Mouse (Mus musculus) kidney, postnatal 10 days (tissue): ENCODE results near the gene Nat8.
"Not testable (repeated sequence)": the region's sequence is repeated elsewhere in the genome, so short reads cannot be mapped to it uniquely, and the experiment has no call there.

Experiments used
- DNase-seq: peaks from one replicate; pipeline ENCODE4 v3.0.0; 2021; ENCODE audit warnings: mixed read lengths

Nat8 gene

GRCm38 (mm10) chr6:85835104-85835503 is 3.2 kb upstream of the Nat8 start:
- DNase-seq: peak; percentile 30

- not testable (repeated sequence) for DNase-seq
Observed at GRCm38 (mm10) chr6:85834504-85835100, 2.7 kb upstream of the Nat8 start.

GRCm38 (mm10) chr6:85829462-85829861 is 2.4 kb downstream of the Nat8 start:
- DNase-seq: no peak

- DNase-seq: no peak
Observed at GRCm38 (mm10) chr6:85825886-85826285, 6.0 kb downstream of the Nat8 start.

- no peak for DNase-seq
Observed at GRCm38 (mm10) chr6:85823382-85824090, 8.3 kb downstream of the Nat8 start.

GRCm38 (mm10) chr6:85822286-85822685 is 9.6 kb downstream of the Nat8 start:
- DNase-seq: no peak

- no peak for DNase-seq
Observed at GRCm38 (mm10) chr6:85820837-85821236, 11.0 kb downstream of the Nat8 start, which contains the start of the genes Nat8f6 and Nat8f5. Gene Nat8f6, minus strand, starts transcription at chr6:85820954. Gene Nat8f5, minus strand, starts transcription at chr6:85820972.

- DNase-seq: no peak
Observed at GRCm38 (mm10) chr6:85818338-85818737, 13.5 kb downstream of the Nat8 start.

- DNase-seq: no peak
Observed at GRCm38 (mm10) chr6:85813339-85813738, 18.5 kb downstream of the Nat8 start.

- DNase-seq: peak; percentile 16
Observed at GRCm38 (mm10) chr6:85810942-85811537, 20.8 kb downstream of the Nat8 start.

- not testable (repeated sequence) for DNase-seq
Observed at GRCm38 (mm10) chr6:85810514-85810913, 21.4 kb downstream of the Nat8 start.

GRCm38 (mm10) chr6:85809784-85810183 is 22.1 kb downstream of the Nat8 start:
- not testable (repeated sequence) for DNase-seq

GRCm38 (mm10) chr6:85803180-85803579 is 28.7 kb downstream of the Nat8 start:
- DNase-seq: not testable (repeated sequence)
